Mouse (Mus musculus) adrenal gland, adult 18-20 months (tissue): ENCODE measurements around the gene Son. TPM values are rescaled to one million over a fixed set of nuclear protein-coding genes. Genes with fewer than 3 reads are reported as not detected.
A peak's percentile ranks its signal among the peaks of the same experiment; 100 is the strongest.

ENCODE experiments used
- DNase-seq, 2 experiments: peaks; one replicate each; pipeline ENCODE4 v3.0.0; 2021 to 2022; ENCODE audit warnings: low spot score in 2 of 2
- total RNA-seq, 2 experiments: library from RNA; stranded (reverse); gene quantifications; 1 replicate in 1 of 2; 2 replicates in 1 of 2; pipeline ENCODE4 v1.2.3; 2021

The Son gene
- total RNA-seq, 2 experiments from 2014 or later = 215 to 253 TPM

DNA sequence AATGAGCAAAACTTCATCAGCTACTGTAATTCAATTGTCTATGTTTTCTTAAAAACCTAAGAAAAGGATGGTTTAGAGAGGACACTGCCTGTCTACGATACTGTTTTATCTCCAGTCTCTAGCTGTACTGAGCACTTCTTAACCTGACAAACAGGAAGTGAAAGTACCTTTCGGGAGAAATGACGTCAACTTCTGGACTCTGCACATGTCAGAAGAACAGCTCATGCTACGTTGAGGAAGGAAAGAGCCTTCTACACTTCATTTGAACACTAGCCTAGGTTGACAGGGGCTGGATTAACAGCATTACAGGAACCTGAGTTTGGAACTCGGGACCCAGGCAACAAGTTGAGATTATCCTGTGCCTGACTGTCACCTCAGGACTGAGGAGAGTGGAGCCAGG is 38.2 kb downstream of the Son start:
- DNase-seq = no peak

DNA sequence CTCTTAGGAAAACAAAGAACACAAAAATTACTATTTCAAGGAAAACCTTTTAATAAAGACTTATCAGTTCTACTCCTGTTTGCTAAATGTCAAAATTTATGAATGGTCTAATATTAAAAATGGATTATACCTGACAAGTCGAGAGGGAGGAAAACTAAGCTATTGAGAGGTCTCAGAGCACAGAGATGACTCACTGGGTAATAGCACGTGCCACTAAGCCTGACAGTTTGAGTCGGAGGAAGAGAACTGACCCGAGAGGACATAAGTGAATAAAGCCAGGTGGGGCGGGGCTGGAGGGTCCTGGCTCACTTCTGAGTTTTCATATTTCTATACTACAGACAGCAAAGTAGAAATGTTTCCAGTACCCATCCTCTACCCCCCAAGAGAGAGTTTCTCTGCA is 39.1 kb downstream of the Son start:
- no peak for DNase-seq

GRCm38 (mm10) chr16:91688023-91688618 is 40.8 kb downstream of the Son start:
- no peak for DNase-seq

GRCm38 (mm10) chr16:91688619-91689334 is 41.5 kb downstream of the Son start, which contains the start of gene Donson:
Donson (minus strand) TSS chr16:91688770.
- DNase-seq = peak; percentile 92 to 96

GRCm38 (mm10) chr16:91689791-91690190 is 42.5 kb downstream of the Son start:
- no peak for DNase-seq

GRCm38 (mm10) chr16:91694455-91695084 is 47.3 kb downstream of the Son start:
- DNase-seq = peak; percentile 62 to 73

GRCm38 (mm10) chr16:91695108-91695755 is 47.9 kb downstream of the Son start:
- DNase-seq = no peak

DNA sequence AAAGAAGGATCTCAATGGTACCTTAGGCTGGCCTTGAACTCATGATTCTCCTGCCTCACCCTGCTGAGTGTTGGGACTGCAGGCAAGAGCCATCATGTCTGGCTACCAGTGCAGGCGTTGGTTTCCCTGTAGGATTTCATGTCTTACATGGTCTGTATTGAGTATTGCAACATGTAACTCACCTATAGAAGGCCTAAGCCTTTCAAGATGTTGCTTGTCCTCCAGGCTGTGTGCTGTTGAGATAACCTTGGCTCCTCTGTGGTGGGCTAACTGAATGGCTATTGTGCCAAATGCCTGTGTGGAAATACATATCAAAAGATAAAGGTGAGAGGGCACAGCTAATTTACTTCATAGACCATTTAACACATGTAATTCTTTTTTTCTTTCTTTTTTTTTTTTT is 51.7 kb downstream of the Son start:
- DNase-seq = no peak

DNA sequence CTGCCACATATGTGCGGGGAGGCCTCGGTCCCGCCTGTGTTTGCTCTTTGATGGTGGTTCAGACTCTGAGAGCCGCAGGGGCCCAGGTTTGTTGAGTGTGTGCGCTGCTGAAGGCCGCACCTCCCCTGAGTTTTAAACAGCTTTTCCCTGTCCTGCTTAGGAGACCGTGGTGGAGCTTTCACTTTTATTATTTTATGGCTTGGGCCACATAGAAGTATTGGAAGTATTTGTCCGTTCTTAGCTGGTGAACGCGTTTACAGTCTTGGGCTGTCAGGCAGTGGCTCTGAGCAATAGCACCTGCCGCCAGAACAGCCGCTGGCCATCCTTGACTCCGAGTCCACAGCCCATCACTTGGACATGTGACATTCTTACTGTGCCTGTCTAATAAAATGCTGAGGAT is 54.6 kb downstream of the Son start:
- DNase-seq = no peak

DNA sequence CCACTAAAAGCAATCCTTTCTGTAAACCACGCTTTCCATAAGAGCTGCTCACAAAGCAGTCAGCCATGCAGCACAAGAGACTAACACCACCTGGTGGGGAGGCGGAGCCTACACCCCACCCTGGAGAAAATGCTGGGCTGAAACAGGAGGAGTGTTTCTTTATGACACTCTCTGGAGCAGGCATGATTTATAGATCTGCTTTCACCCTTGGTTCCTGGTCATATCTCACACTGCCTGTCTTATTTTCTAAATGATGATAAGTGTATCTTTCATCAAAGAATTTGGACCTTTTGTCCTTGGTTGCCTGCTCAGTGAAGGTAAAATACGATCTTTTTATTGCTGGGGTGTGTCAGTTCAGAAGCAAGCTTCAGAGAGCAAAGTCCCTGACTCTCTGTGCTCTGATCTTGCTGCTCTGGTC is 55.5 kb downstream of the Son start:
- DNase-seq = no peak

- no peak for DNase-seq
These were observed 57.5 kb downstream of the Son start for GRCm38 (mm10) chr16:91704603-91705340.

GRCm38 (mm10) chr16:91710241-91710640 is 62.9 kb downstream of the Son start:
- no peak for DNase-seq

DNA sequence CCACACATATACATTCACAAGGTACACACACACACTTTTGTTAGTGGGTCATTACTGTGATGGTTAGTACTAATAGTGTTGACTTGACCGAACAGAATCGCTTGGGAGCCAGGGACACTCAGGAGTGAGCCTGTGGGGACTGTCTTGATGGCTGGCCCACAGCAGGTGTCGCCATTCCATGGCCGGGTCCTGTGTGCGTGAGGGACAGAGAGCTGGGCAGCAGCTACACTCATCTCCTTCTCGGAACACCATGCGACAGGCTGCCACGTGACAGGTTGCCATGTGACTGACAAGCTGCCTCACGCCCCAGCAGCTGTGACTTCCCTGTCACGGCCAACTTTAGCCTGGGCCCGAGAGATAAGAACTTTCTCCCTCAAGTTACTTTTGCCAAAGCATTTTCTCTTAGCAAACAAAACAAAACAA is 69.6 kb downstream of the Son start:
- no peak for DNase-seq

DNA sequence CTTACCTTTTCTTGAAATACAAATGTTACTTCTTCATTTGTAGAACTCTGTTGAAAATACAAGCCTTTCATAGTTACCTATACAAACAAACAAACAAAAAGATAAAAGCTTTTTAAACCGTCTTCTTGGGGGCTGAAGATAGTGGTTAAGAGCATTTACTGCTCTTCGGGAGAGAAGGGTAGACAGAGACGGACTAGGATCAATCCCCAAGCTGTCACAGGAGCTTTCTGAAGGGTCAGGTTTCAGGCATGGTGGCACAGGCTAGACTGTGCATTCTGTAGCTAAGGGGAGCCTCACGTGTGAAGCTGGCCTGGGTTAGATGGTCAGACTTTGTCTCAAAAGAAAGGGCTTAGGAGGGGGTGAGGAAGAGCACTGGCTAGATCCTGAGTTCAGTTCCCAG is 70.1 kb downstream of the Son start:
- no peak for DNase-seq

GRCm38 (mm10) chr16:91724247-91724646 is 76.9 kb downstream of the Son start:
- DNase-seq = peak; percentile 48 to 62

- no peak for DNase-seq
These were observed 80.1 kb downstream of the Son start for GRCm38 (mm10) chr16:91727433-91727832.

GRCm38 (mm10) chr16:91728123-91729065 is 81.1 kb downstream of the Son start, which contains the start of gene Cryzl1:
Cryzl1 (minus strand) TSS chr16:91728975.
- DNase-seq = peak; percentile 90 to 92
